Mouse (Mus musculus) heart, embryonic 16.5 days (tissue): ENCODE data around the gene Sspo. TPM values are rescaled to one million over a fixed set of nuclear protein-coding genes. Genes with fewer than 3 reads are reported as not detected.
A peak's percentile ranks its signal among the peaks of the same experiment; 100 is the strongest.

Experiments
- ATAC-seq: fragments of 200-750 bp; cut with Nextera tagmentation; replicated peaks from 2 replicates; pipeline ENCODE4 v1.8.0; 2017; ENCODE audit warnings: moderate number of reproducible peaks; ENCODE audit not compliant: insufficient read depth, low FRiP score; ENCODE audit errors: extremely low read depth
- H3K27ac ChIP-seq: fragments of 300-500 bp; sonication (generic); 2 replicates; pipeline ENCODE4 v1.5.1; 2014; ENCODE audit warnings: mild to moderate bottlenecking, low read length, control low read depth, moderate library complexity
- H3K27me3 ChIP-seq: fragments of 300-500 bp; sonication (generic); 2 replicates; pipeline ENCODE4 v1.6.1; 2014; ENCODE audit warnings: low read length, mixed read lengths; ENCODE audit not compliant: control insufficient read depth, insufficient read depth
- H3K36me3 ChIP-seq: fragments of 300-500 bp; sonication (generic); 2 replicates; pipeline ENCODE4 v1.6.1; 2014; ENCODE audit not compliant: control insufficient read depth, insufficient read depth
- H3K4me1 ChIP-seq: fragments of 300-500 bp; sonication (generic); 2 replicates; pipeline ENCODE4 v1.6.1; 2014; ENCODE audit warnings: low read length, mixed read lengths; ENCODE audit not compliant: control insufficient read depth, insufficient read depth
- H3K4me2 ChIP-seq: fragments of 300-500 bp; sonication (generic); 2 replicates; pipeline ENCODE4 v1.6.1; 2014; ENCODE audit warnings: low read depth, mild to moderate bottlenecking, control low read depth, low read length
- H3K4me3 ChIP-seq: fragments of 300-500 bp; sonication (generic); 2 replicates; pipeline ENCODE4 v1.5.1; 2014; ENCODE audit warnings: mild to moderate bottlenecking, control low read depth, low read length
- H3K9ac ChIP-seq: fragments of 300-500 bp; sonication (generic); 2 replicates; pipeline ENCODE4 v1.6.1; 2014; ENCODE audit warnings: low read length, control low read depth
- H3K9me3 ChIP-seq: fragments of 300-500 bp; sonication (generic); replicated peaks from 2 replicates; pipeline ENCODE4 v1.6.1; 2016; ENCODE audit warnings: low read length; ENCODE audit not compliant: control insufficient read depth
- WGBS: fragments of 180-500 bp; shearing (Covaris S2); extraction: QIAGEN DNeasy Blood & Tissue Kit; methylation state at CpG from one replicate; pipeline ENCODE4 v1.1.7; 2014; 5-methylcytosine and 5-hydroxymethylcytosine counted together
- polyA plus RNA-seq: library from polyadenylated mRNA; unstranded; fragments of >200 nt; fragmentation: Nextera tagmentation; extraction: Ambion mirVana; gene quantifications from 2 replicates; pipeline ENCODE4 v1.2.1, GENCODE M21; 2015

The Sspo gene
- polyA plus RNA-seq, 1 experiment from 2014 or later, result 0.43 TPM

DNA sequence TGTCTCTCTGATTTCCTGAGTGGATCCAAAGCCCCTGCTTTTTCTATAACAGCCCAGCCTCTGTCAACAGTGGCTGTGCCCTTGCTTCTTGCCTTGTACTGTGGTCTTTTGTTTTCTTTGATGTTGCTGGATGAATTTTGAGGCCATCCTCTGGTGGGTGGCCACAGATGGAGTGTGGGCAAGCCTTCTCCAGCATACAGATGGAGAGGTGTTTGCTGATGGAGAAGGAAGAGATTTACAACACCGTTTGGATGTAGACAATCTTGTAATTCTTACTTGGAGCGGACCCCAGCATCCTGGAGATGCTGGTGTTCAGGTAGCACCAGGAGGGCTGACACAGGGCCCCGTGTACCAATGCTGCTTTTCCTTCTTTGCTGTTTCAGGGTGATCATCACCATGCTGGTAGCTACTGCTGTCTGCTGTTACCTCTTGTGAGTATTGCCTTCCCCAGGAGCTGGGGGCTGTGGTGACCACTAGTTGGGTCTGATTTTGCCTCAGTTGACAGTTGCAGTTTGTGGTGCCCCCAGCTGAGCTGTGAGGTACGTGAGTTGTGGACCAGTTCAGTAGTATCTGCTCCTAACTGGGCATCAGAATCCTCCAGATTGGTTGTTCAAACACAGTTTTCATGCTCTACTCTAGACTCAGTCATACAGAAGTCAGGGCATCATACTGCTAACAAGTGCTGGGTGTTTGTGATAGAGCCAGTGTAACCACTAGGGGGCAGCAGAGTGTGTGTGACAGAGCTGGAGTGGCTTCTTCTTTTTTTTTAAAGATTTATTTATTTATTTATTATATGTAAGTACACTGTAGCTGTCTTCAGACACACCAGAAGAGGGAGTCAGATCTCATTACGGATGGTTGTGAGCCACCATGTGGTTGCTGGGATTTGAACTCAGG is 91.1 kb downstream of the Sspo start:
- Histone ChIP-seq H3K27ac (no peak overlapping the region), H3K4me3 (no peak overlapping the region)

DNA sequence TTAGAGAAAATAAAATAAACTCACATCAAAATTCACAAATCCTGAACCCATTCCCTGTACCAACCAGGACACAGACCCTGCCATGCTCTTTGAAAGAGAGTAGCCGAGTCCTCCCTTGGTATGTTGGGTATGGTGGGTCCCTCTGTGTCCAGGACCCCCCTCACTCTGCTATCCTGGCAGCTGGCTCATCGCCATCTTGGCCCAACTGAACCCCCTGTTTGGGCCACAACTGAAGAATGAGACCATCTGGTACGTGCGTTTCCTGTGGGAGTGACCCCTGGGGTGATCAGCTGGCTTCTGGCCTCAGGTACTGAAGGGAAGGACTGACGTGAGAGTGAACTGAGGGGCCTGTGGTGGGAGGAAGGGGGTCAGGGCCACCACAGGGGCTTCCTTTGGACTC is 91.8 kb downstream of the Sspo start:
- 71% methylated on average over 5 of the region's 5 CpGs for WGBS
- ATAC-seq, result no peak
- Histone ChIP-seq H3K4me1 (no peaks in the 10 kb centered on the region; the same call in 1 of the 2 replicates), H3K9ac (no peak overlapping the region), H3K27me3 (0 out of 2 replicates have a peak, but pooled peaks cover 1% of the 10 kb centered on the region), H3K9me3 (no peaks in the 10 kb centered on the region), H3K4me3 (no peak overlapping the region), H3K27ac (no peak overlapping the region), H3K4me2 (no peak overlapping the region), H3K36me3 (no peaks in the 10 kb centered on the region)

More for the DNA sequence above, 91.1 kb downstream of the Sspo start:
- 67% methylated on average over 5 of the region's 5 CpGs for WGBS
- Histone ChIP-seq H3K9me3 (no peaks in the 10 kb centered on the region), H3K4me2 (no peak overlapping the region), H3K9ac (no peak overlapping the region), H3K27me3 (no peaks in the 10 kb centered on the region), H3K36me3 (no peaks in the 10 kb centered on the region), H3K4me1 (no peaks in the 10 kb centered on the region; the same call in 1 of the 2 replicates)
- ATAC-seq, result no peak

DNA sequence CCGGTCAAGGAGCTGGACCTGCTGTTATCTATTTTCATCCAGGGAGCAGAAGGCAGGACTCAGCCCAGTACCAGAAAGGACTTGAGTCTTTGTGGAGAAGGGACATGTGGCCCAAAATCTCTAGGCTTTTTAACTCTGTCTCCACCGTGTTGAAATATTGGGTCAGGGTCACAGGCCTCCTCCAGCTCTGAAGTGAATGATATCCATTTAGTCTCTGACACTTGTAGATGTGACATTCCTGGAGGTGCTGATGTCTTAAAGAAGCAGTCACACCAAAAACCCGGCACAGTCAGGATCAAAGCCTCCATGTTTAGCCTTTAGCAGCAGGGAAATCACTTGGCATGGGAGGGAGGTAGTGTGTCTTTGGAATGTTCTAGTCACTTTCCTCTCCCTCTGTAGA is 92.7 kb downstream of the Sspo start:
- 43% methylated on average over 3 of the region's 3 CpGs for WGBS
- H3K27ac ChIP-seq, result no peak overlapping the region
- no peaks in the 10 kb centered on the region for H3K9me3 ChIP-seq
- no peaks in the 10 kb centered on the region for H3K36me3 ChIP-seq
- no peak overlapping the region for H3K4me3 ChIP-seq
- H3K4me2 ChIP-seq, result no peak overlapping the region
- H3K4me1 ChIP-seq, result no peaks in the 10 kb centered on the region; the same call in 1 of the 2 replicates
- no peak overlapping the region for H3K9ac ChIP-seq
- ATAC-seq, result no peak
- 0 out of 2 replicates have a peak, but pooled peaks cover 2% of the 10 kb centered on the region for H3K27me3 ChIP-seq

DNA sequence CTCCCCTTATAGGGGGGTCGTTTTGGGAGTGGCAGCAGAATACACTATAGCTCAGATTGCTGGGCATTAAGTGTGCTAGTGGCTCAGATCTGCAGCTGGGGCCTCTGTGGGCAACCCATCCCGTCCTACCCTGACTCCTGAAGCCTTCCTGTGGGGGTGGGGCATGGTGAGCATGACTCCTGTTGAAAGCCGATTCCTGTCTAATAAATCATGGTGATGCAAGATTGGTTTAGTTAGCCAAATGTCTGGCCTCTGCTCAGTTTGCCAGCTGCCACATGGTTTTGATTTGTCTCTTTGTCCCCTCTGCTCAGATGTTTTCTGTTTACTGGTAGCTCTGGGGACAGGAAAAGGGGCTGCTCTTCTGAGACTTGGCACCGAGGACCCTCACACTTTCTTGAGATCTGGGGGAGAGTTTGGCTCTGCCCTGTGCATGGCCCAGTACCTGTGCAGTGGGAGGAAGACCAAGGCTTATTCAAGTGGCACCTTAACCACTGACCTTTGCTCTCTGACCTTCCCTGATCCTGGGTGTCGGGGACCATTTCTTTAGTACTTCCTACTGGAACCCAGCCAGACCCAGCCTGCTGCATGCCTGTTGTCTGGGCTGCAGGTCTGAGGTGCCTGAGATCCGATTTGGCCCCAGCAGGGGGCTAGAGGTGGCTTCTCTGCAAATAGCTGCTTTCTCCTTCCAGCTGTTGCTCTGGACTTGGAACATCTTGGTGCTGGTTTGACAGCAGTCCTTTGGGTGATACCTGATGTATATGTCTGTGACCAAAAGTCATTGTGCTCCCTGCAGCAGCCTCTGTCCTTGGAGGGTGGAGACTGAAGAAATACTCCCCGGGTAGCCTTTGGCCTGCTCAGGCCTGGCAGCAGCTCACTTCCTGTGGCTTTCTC is 93.8 kb downstream of the Sspo start:
- WGBS, result 40% methylated on average over 7 of the region's 7 CpGs

DNA sequence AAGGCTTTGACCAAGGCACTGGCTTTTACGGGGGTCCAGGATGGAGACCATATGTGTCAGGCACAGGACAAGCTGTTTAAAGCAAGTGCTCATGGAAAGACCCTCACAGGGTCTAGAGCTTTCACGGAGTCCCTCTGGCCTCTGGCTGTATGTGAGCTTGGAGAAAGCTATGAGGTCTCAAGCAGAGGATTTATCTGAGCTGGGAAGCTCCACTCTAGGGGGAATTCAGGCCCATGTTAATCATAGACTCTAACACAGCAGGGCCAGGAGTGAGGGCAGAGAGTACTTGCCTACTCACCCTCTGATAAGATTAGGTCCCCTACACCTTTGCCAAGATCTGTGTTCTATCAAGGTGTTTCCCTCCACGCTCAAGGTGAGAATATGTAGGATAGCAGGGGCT is 94.6 kb downstream of the Sspo start:
- no peaks in the 10 kb centered on the region for H3K9me3 ChIP-seq
- ATAC-seq, result no peak
- H3K27ac ChIP-seq, result no peak overlapping the region
- H3K4me2 ChIP-seq, result no peak overlapping the region
- WGBS, result 78% methylated on average over 3 of the region's 3 CpGs
- H3K27me3 ChIP-seq, result 0 out of 2 replicates have a peak, but pooled peaks cover 2% of the 10 kb centered on the region
- no peak overlapping the region for H3K9ac ChIP-seq
- no peaks in the 10 kb centered on the region for H3K4me1 ChIP-seq
- no peak overlapping the region for H3K4me3 ChIP-seq
- no peaks in the 10 kb centered on the region for H3K36me3 ChIP-seq

More for the DNA sequence above, 93.8 kb downstream of the Sspo start:
- H3K4me2 ChIP-seq, result no peak overlapping the region
- H3K9me3 ChIP-seq, result no peaks in the 10 kb centered on the region
- 0 out of 2 replicates have a peak, but pooled peaks cover 2% of the 10 kb centered on the region for H3K27me3 ChIP-seq
- H3K36me3 ChIP-seq, result no peaks in the 10 kb centered on the region
- H3K4me1 ChIP-seq, result no peaks in the 10 kb centered on the region; the same call in 1 of the 2 replicates
- no peak overlapping the region for H3K27ac ChIP-seq
- no peak for ATAC-seq
- 0 out of 2 replicates have a peak overlapping the region, but pooled peaks have one; percentile 9 for H3K9ac ChIP-seq
- H3K4me3 ChIP-seq, result no peak overlapping the region

DNA sequence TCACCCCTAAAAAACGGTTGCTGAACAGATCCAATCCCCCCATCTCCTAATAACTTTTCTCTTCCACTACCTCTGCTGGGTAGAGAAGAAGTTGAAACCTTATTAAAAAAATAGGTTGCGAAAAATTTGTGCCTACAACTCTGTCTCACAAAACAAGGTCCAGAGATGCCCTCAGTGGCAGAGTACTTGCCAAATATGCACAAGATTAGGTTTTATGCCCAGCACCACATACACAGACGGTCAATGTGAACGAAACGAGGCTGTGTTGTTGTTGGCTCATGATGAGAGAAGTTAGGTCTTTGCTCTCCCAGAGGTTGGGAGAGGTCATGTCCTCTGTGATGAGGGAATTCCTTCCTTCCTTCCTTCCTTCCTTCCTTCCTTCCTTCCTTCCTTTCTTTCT is 97.2 kb downstream of the Sspo start:
- Histone ChIP-seq H3K27me3 (0 out of 2 replicates have a peak, but pooled peaks cover 2% of the 10 kb centered on the region), H3K9me3 (no peaks in the 10 kb centered on the region), H3K4me1 (no peaks in the 10 kb centered on the region), H3K27ac (no peak overlapping the region), H3K4me2 (no peak overlapping the region), H3K4me3 (no peak overlapping the region), H3K9ac (no peak overlapping the region), H3K36me3 (no peaks in the 10 kb centered on the region)
- no peak for ATAC-seq
- 57% methylated on average over 5 of the region's 5 CpGs for WGBS

DNA sequence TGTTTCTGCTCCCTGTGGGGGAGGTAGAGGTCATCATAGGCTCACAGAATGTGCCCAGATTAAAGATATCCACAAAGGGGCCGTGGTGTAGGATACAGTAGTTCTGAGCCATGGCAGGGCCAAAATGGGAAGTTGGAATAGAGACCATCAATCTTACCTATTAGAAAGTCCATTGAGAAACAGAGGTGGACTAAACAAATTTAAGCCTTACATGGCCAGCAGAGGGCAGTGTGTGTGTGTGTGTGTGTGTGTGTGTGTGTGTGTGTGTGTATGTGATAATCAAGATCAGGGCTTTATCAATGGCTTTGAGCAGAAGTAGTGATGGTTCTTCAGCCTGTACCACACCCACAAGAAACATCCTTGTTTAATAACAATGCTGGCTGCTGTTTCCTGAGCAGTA is 98.2 kb downstream of the Sspo start:
- H3K36me3 ChIP-seq, result no peaks in the 10 kb centered on the region
- 30% methylated on average over 1 of the region's 1 CpGs for WGBS
- no peak overlapping the region for H3K4me3 ChIP-seq
- H3K4me1 ChIP-seq, result no peaks in the 10 kb centered on the region
- H3K9me3 ChIP-seq, result no peaks in the 10 kb centered on the region
- ATAC-seq, result no peak
- no peak overlapping the region for H3K9ac ChIP-seq
- H3K27me3 ChIP-seq, result 0 out of 2 replicates have a peak, but pooled peaks cover 2% of the 10 kb centered on the region
- H3K27ac ChIP-seq, result no peak overlapping the region
- H3K4me2 ChIP-seq, result no peak overlapping the region

GRCm38 (mm10) chr6:48546858-48547257 is 98.8 kb downstream of the Sspo start:
- 53% methylated on average over 4 of the region's 4 CpGs for WGBS
- no peak overlapping the region for H3K4me3 ChIP-seq
- no peak overlapping the region for H3K4me2 ChIP-seq
- H3K9me3 ChIP-seq, result no peaks in the 10 kb centered on the region
- no peaks in the 10 kb centered on the region for H3K36me3 ChIP-seq
- no peaks in the 10 kb centered on the region for H3K4me1 ChIP-seq
- no peak overlapping the region for H3K27ac ChIP-seq
- no peak overlapping the region for H3K9ac ChIP-seq
- H3K27me3 ChIP-seq, result 0 out of 2 replicates have a peak, but pooled peaks cover 2% of the 10 kb centered on the region
- no peak for ATAC-seq
